Mouse (Mus musculus) thymus, adult 18-20 months (tissue): ENCODE measurements around the gene Btbd10.

Experiments used
- DNase-seq, 2 experiments: peaks; one replicate each; pipeline ENCODE4 v3.0.0; 2022; ENCODE audit warnings: mixed read lengths in 2 of 2

The Btbd10 gene

DNA sequence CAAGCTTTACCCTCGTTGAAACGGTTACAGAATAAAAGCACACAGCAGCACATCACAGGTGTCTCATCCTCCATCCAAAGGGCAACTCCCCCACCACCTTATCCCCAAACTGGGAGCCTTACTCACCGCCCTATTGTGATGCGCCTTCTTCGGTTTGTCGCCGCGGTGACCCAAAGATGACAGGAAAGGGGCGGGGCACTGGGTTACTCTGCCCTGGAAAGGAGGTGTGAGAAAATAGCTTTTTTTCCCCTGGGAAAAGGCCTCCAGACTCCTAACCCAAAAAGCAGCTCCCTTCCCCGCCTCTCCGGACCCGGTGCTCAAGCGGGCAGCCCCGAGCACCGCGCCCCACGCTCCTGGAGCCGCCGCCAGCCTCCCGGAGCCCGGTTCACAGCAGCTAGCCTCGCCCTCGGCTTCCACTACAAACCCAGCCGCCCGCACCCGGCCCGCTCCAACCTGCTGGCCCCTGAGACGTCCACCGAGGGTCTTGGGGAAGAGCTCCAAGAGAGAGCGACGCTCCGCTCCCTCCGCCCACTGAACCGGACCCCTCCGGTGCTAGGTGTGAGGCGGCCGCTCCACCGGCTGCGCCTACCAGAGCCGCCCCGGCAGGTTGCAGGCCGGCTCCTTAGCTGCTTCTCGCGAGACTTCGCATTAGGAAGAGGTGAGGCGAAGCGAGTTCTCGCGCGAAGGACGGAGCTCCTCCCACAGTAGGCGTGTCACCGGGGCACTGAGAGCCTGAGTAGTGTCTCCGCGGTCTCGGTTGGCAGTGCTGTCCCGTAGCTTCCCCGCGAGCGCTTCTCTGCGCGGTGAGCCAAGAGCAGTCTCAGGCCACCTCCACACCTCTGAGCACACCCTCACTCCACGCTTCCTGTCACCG lies at the start of gene Btbd10:
Gene Btbd10, minus strand, starts transcription at position 647 of the 874 bp plus-strand sequence.
- DNase-seq, result peak; percentile 95 to 97

DNA sequence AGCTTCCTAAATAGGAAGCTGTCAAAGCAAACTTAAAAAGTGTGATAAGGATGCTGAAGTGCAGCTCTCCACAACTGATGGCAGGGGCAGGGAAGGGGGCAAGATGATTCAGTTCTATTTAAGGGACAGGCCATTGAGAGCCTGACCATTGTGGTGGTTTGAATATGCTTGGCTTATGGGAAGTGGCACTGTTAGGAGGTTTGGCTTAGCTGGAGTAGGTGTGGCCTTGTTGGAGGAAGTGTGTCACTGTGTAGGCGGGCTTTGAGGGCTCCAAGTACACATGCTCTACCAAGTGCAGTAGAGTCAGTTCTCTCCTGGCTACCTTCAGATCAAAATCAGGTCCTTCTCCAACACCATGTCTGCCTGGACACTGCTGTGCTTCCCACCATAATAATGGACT lies 47.3 kb upstream of the Btbd10 start:
- DNase-seq, result no peak

DNA sequence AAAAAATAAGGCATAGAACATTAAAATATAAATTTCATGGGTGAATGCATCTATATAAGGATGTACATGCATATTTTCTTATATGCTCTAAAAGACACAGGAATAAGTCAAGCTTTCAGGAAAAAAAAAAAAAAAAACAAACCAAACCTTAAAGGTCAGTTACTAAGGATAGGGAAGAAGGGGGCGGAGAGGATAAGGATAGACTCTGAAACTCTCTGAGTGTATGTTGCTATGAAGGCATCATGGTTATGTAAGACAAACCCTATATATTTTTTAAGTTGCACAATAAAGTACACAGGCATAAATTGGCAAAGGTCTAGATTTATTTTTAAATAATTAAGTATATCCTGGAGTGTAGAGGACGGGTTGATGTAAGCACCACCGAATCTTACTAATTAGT lies 46.1 kb upstream of the Btbd10 start:
- no peak for DNase-seq

DNA sequence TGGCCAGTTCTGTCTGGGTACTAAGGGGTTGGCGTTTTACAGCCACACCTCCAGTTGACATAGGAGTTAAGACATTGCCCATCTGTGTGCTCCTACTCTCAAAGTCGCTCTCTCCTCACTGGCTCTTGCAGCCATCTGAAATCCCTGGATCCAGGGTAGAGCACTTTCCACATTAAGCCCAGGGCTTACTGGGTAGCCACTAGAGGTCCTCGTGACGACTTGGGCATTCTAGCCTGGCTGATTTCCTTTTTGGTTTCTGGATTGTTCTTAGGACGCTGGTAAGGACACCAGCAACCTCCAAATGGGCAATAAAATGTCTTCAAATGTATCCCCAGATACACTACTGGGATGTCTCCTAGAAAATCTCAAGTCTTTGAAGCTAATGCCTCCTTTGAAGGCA lies 39.5 kb upstream of the Btbd10 start:
- DNase-seq, result no peak

DNA sequence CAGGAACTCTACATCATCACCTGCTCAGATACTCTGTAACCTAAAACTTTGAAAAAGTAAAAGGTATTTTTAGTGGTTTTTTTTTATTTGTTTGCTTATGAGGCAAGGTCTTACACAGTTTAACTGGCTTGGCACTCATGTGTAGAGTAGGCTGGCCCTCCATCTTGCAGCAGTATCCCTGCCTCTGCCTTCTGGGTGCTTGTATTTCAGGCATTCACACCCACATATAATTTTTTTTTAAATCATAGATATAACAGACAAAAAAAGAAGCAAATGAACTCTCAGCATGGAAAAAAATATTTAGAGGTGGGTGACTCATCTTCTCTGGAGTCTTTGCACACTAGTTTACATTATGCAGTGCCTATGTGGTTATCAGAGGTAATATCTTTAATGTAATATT lies 28.9 kb upstream of the Btbd10 start:
- DNase-seq, result no peak

DNA sequence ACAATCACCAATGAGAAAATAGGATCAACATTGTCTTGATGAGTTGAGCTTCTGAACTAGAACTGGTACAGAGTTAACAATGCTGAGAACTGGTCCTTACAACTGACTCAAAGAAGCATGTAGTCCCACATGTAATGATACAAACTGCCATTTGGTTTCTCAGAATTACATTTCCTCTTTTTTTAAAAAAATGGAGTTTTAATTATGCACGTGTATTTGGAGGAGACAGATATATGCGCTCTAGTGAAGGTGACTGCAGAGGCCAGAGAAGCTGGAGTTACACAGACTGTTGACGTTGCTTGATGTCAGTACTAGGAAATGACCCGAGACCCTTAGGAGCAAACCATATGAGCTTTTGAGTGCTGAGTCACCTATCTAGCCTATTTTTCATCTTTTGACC lies 27.5 kb upstream of the Btbd10 start:
- DNase-seq, result no peak

DNA sequence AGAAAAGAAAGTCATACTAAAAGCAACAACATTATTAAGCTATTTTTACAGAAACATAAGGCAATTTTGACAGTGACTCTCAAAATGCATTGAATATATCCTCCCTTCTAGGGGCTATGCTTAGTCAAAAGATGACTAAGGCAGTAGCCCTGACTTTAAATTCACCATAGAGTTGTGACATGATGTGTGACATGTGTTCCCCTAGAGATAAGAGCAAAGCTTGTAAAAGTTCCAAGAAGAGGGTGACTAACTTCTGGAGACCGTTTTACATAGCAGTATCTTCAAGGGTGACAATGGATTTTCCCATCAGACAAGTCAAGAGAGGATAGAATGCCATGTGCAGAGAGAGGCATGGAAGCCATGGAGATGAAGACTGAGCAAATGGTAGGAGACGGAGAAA lies 22.4 kb upstream of the Btbd10 start:
- no peak for DNase-seq

DNA sequence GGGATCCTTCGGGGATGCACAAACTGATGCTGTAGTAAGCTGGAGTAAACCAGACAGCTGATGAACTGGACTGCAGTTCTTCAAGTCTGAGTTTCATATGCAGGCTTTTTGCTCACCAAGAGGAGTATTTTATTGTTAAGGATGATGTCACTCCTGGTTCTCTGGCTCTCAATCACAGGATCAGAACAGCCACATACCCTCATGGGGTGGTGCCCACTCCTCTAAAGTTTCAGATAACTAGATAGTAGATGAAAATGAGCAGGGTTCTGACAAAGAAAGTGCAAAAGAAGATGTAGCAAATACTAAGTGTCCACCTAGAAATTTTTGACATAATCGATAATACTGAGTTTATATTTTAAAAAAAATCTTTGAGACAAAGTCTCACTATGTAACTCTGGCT lies 19.3 kb upstream of the Btbd10 start, which contains the start of gene Pth:
Gene Pth, minus strand, starts transcription at position 101 of the 400 bp plus-strand sequence.
- DNase-seq, result no peak

GRCm38 (mm10) chr7:113377875-113378658 lies 8.9 kb upstream of the Btbd10 start:
- peak; percentile 34 to 52 for DNase-seq

DNA sequence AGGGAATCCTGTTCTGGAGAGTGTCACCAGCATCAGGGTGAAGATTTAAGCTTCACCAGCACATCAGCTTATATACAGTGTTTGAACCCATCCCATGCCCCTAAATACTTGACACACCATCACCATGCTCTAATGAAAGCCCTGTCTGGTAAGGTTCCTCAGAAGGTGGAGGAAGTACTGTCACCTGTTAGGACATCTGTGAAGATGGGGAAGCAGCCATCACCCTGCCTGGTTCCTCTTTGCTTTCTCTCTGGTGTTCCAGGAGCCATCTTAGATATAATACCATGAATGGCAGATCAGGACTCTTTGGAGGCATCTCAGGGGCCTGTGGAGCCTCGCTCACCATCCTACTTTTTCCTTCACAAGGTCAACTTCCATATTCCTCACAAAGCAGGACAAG lies 3.5 kb upstream of the Btbd10 start:
- no peak for DNase-seq

- DNase-seq, result peak; percentile 70 to 73
Observed at GRCm38 (mm10) chr7:113369620-113370340, 588 bp upstream of the Btbd10 start.

GRCm38 (mm10) chr7:113367440-113367839 lies 1.8 kb downstream of the Btbd10 start:
- no peak for DNase-seq

- DNase-seq, result no peak
Observed at GRCm38 (mm10) chr7:113349089-113349488, 20.1 kb downstream of the Btbd10 start.

DNA sequence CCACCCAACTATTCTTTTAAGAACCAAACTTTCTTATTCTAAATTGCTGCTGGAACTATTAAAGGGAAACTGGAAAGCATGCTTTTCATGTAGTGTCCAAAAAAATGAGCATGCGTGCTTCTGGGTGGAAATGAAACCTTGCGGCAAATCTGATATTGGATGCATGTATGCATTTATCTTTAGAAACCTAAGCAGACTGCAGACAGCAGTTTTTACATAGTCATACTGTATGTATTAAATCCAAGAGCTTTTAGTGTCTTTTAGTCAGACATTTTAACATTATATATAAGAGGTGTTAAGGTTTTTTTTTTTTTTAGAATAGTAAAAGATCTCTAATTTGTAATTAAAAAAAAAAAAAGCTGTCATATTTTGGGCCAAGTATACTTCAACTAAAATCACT lies 21.5 kb downstream of the Btbd10 start:
- DNase-seq, result no peak

- no peak for DNase-seq
Observed at GRCm38 (mm10) chr7:113347271-113347670, 21.9 kb downstream of the Btbd10 start.

- no peak for DNase-seq
Observed at GRCm38 (mm10) chr7:113335250-113335649, 33.9 kb downstream of the Btbd10 start.

DNA sequence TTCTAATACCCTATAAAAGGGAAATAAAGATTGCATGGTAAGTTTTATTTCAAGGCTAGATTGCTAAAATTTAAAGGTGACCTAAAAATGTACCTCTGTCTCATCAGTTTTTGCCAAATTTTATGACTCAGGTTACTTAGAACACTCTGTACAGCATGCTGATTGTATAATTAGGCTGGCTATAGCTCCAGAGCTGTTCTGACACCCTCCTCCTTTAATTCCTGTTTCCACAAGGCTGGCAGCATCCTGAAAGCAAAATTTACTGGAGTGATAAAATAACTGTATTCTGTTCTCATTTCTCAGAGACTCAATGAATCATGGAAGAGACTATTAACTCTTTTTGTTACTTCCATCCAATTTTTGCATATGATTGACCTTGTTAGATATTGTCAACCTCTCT lies 35.2 kb downstream of the Btbd10 start:
- DNase-seq, result no peak

DNA sequence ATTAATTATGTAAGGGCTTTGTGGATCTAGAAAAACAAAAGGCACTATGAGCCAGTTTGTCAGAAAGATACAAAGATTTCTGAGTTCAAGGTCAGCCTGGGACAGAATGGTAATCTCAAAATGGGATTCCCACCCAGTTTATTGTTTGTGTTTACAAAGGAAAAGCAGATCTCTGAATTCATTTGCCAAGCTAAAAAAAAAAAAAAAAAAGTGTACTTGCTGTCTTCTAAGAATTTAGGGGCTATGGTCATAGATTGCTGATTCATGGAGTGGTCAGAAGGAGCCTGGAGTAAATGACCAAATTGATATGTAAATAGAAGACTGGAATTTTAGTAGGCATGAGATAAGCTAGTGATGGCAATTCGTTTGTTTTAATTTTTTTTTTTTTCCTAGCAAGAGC lies 49.1 kb downstream of the Btbd10 start:
- no peak for DNase-seq

DNA sequence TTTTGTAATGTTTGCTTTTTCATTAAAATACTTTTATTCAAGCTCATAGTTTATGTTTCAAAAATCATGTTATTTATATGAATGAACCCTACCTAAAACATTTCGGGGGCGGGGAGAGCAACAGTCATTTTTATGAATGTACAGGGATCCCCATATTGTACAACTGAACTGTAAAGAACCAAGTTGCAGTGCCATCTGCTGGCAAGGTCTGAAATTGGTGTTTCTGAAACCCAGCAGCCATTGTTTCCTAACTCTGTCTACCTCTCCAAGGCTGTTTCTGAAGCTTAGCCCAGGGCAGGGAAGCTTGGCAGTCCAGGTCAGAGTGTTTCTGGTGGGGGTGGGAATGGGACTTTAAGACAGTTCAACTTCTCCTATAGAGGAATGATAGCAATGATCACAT lies 57.4 kb downstream of the Btbd10 start:
- peak in 1 of 2 experiments; percentile 28 for DNase-seq

DNA sequence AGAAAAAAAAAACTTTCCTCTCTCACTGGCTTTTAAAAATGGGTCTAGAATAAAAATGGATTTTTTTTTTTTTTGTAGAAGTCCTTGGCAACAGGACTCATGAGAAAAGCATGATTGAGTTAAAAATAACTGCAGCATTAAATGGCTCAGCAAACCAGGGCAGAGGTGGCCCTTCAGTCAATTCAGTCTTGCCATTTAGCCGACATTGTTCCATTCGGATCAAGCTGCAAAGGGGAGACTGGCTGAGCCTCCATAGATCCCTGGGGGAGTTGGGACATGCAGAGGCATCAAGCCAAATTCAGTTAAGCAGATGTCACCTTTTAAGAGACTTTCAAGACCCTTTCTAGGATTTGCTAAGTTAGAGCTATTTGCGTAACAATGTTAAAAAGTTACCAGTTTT lies 59.1 kb downstream of the Btbd10 start:
- no peak for DNase-seq

DNA sequence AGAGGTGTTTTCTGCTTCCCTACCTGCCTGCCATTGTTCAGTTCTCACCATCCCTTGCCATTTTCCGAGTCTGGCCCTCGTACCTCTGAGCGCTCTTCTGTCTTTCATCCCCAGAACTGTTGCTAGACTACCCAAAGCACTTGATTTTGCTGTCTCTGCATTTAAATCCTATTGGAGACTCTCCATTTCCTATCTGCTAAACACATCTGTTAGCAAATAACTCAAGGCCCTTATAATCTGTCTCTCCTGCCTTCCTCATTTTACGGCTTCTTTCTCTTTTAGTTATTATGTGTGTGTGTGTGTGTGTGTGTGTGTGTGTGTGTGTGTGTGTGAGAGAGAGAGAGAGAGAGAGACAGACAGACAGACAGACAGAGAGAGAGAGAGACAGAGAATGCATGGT lies 71.4 kb downstream of the Btbd10 start:
- DNase-seq, result no peak

DNA sequence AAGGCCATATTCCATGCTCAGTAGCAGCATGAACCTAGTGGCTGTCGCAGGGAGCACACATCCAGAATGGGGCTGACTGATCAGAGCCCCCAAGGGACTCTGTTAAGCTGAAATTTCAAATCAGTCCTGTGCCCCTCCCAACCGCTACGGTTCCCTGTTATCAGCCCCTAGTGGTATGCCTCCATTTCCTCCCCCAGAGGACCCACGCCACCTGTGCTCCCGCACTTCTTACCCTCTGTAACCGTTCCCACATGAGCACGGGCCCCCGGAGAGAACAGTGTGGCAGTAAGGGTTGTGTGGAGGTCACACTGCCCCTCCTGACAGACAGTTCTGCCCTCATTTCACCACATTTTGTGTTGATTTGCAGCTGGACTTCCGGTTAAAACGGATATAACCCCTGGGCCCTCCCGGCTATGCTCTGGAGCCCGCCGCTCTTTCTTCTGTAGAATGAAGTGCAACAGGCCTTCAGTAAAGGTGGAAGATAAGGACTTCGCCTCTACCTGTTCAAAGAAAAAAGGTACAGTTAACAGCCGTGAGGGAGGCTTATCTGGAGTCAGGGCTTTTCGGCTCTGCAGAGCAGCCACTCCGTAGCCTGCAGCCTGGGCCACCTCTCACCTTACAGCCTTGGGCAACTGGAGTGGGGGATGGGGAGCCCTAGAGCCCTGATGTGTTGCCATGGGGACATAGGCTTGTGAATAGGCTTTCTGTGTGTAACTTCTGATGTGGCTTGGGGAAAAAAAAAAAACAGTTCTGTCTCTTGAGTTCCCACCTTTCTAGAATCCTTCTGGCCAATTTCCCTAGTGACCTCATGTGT lies 73.9 kb downstream of the Btbd10 start:
- DNase-seq, result peak in 1 of 2 experiments; percentile 45
